Mouse (Mus musculus) embryonic fibroblast, embryonic 13.5 days (primary cell): ENCODE results near the gene Pi4k2b.

ENCODE experiments used
- CTCF ChIP-seq: IDR thresholded peaks from 2 replicates; pipeline ENCODE4 v1.5.1; 2011; ENCODE audit warnings: mild to moderate bottlenecking, control low read depth, low read length, moderate library complexity, borderline replicate concordance; ENCODE audit not compliant: insufficient read depth
- POLR2A ChIP-seq: IDR thresholded peaks from 2 replicates; pipeline ENCODE4 v1.6.1; 2011; ENCODE audit warnings: low read depth, mild to moderate bottlenecking, control low read depth, low read length, moderate library complexity

DNA sequence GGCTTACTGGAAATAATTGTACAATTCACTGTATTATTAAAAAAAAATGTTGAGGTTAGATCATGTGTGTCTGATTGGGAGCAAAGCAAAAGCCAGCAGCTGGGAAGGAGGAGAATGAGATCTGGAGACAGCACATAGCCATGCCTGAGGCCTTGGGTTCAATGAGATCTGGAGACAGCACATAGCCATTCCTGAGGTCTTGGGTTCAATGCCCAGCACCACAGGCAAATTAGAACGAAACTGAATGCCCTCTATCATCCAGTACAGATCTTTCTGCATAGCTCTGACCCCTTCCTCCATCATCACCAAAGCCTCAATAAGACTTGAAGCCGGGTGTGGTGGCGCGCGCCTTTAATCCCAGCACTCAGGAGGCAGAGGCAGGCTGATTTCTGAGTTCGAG is 69.1 kb downstream of the Pi4k2b start:
- TF ChIP-seq CTCF (no peak), POLR2A (no peak)
